Mouse (Mus musculus): ENCODE measurements around the gene Tas2r125.
"Not testable (repeated sequence)": the region's sequence is repeated elsewhere in the genome, so short reads cannot be mapped to it uniquely, and the experiment has no call there.

Tas2r125 gene

GRCm38 (mm10) chr6:132909351-132909750 is at the start of gene Tas2r125:
Gene Tas2r125, plus strand, starts transcription at chr6:132909651.
- no peak for DNase-seq

- DNase-seq: no peak
Observed at GRCm38 (mm10) chr6:132867708-132868107, 41.7 kb upstream of the Tas2r125 start, which contains the start of gene Tas2r110. Gene Tas2r110, plus strand, starts transcription at chr6:132868008.

DNA sequence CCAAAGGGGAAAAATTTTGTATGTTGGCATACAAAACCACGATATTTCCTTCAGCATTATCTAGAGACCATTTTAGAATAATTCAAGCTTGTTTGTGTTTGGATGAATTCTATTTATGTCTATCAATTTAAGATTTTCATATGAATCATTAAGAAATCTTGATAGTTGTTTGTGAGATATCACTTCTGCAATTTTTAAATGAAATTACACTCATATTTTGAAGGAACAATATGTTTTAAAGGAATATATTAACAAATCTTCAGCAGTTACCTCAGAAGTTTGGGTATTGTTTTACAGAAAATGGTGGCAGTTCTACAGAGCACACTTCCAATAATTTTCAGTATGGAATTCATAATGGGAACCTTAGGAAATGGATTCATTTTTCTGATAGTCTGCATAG is 16.7 kb upstream of the Tas2r125 start, which contains the start of gene Tas2r113:
Gene Tas2r113, plus strand, starts transcription at position 301 of the 400 bp plus-strand sequence.
- no peak for DNase-seq

DNA sequence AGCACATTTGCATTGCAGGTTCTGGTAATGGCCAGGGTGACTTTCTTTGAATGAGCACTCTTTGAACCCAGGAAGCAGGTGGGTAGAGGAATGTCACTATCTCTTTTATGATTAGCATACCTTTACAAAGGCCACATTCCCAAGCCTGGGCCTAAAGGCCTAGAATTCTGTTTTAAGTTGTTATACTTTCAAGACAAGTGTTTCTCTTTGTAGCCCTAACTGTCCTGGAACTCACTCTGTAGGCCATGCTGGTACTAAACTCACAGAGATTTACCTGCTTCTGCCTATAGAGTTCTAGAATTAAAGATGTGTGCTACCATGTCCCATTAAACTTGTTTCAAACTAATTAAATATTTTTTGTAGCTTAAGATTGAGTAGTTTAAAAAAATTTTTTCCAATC is 31.9 kb downstream of the Tas2r125 start:
- not testable (repeated sequence) for DNase-seq

GRCm38 (mm10) chr6:132950802-132951201 is 41.4 kb downstream of the Tas2r125 start, which contains the start of gene Tas2r129:
Gene Tas2r129, plus strand, starts transcription at chr6:132951102.
- DNase-seq: no peak

DNA sequence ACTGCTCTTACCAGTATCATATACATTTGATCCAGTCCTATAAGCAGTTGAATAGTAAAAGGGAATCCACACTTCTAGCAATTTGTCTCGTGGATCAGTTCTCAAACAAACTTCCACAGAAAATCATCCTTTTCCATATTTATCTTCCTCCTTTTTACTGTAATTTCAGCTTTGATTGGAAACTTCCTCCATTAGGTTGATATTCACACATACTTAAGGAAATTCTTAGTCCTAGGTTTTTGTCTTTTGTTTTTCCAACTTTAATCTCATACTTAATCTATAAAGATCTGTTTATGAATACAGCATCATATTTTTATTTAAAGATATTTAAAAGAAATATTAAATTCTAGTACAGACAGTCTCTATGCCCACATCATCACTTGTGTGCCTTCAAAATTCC is 48.4 kb downstream of the Tas2r125 start, which contains the start of gene Tas2r131:
Gene Tas2r131, minus strand, starts transcription at position 101 of the 400 bp plus-strand sequence.
- no peak for DNase-seq

All from cerebellum, adult 8-10 months (tissue).